Mouse (Mus musculus): Measurements from ENCODE around the gene Cyld. TPM values are rescaled to one million over a fixed set of nuclear protein-coding genes. Genes with fewer than 3 reads are reported as not detected.
A peak's percentile ranks its signal among the peaks of the same experiment; 100 is the strongest.
"Not testable (repeated sequence)": the region's sequence is repeated elsewhere in the genome, so short reads cannot be mapped to it uniquely, and the experiment has no call there.

Gene Cyld
- 100 to 1,000 TPM in 1 of 2 experiments, 10 to 100 TPM in 1; 91.2 to 111 TPM for total RNA-seq (2021)

DNA sequence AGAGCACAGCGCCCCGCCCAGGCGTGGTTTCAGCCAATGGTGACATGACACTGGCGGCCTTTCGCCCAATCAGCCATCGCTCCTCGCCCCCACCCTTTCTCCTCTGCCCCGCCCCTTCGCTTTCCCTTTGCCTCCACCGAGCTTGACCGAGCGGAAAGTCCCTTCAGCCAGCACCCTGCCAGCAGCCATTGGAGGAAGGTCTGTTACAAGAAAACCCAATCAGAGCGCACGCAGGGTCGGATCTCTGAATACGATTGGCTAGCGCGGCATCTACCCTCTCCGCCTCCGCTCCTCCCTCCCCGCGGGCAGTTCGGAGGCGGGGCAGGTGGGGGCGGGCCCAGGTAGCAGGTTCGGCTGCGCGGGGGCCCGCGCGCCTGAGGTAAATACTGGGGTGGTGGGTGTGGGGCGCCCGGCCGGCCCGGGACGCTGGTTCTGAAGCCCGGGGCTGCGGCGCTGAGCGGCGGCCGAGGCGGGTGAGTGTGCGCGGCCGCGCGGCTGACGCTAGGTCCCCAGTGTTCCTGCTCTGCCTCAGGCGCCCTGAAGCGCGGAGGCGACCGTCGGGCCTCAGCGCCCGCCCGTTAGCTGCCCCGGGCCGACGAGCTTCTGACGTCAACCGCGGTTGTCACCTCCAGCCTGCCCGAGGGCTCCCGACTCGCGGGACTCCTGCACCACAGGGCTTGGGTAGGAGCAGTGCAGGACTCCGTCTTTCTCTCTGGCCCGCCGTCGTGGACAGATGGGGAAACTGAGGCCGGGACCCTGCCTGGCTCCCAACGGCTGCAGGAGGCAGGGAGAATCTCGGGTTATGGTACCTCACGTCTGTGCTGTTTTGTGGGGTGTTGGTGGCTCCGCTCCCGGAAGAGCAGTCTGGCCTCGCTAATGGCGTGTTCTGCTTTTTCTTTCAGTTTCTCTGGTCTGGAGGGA lies at the start of gene Cyld:
Gene Cyld (plus strand): TSS at position 308 of the 921 bp plus-strand sequence.
- DNase-seq (ENCODE audit: low spot score in 2 of 2) = peak; percentile 97
- intact Hi-C loops (cut with DNase I) = loop anchor here (1.0 kb wide), 1 partner anchor 70 kb away; no protein-coding TSS in a partner anchor

DNA sequence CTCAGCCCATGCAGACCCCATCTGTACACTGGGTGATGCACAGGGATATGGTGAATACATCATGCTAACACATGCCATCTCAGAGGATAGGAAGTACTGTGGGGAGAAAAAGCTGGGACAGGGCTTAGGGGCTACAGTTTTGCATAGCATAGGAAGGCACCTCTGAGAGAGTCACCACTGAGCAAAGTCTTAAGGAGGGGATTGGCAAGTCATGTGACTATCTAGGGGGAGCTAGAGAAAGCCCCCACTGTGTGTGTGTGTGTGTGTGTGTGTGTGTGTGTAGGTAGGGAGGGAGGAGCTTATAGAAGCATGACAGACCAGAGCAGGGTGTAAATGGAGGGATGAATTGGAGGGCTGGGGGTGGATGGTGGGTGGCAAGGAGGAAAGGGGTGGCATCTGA lies 48.5 kb upstream of the Cyld start:
- DNase-seq (ENCODE audit: low spot score in 2 of 2) = no peak
- intact Hi-C loops (cut with DNase I) = no loop called here

DNA sequence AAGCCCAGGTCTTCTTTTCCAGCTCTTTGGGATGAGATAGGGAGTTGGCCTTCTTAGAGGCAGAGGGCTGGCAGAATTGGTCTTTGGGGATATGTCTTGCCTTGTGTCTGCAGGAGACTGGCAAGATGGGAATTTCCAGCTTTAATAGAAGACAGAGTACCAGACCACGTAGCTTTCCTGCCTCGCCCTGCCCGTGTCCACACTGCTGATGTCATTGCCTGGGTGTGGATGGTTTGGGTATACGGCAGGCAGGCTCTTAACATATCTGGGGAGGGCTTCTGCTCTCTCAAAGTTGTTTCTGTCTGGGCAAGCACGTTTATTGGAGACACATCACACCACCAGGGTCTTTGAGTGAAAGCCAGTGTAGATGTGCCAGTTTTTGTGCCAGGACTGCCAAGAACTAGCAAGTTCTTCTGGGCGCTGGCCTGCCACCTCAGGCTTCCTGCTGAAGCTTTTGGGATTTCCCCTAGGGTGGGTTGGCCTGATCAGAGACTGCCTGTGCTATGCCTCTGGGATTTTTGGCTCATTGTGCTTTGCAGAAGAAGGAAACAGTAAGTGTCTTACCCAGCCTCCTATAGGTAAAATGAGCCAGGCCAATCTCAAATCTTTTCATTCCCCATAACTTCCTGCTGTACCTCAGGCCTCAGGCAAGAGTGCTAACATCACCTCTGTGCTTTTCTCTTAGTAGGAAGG lies 46.7 kb upstream of the Cyld start:
- intact Hi-C loops (cut with DNase I) = no loop called here

DNA sequence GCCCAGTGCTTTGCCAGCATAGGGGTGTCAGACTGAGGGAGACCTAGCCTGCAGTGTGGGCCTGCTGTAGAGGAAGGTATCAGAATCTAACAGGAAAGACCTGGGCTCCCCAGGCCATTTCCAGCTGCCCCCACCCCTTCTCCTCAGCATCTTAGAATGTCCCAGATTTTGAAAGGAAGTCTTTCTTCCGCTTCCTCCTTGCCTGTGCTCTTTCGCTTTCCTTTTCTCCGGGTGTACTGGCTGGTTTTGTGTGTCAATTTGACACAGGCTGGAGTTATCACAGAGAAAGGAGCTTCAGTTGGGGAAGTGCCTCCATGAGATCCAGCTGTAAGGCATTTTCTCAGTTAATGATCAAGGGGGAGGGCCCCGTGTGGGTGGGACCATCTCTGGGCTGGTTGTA lies 45.7 kb upstream of the Cyld start:
- intact Hi-C loops (cut with DNase I); DNase-seq (ENCODE audit: low spot score in 2 of 2): not testable (repeated sequence)

More for the DNA sequence above, 46.7 kb upstream of the Cyld start:
- no peak for DNase-seq (ENCODE audit: low spot score in 2 of 2)

DNA sequence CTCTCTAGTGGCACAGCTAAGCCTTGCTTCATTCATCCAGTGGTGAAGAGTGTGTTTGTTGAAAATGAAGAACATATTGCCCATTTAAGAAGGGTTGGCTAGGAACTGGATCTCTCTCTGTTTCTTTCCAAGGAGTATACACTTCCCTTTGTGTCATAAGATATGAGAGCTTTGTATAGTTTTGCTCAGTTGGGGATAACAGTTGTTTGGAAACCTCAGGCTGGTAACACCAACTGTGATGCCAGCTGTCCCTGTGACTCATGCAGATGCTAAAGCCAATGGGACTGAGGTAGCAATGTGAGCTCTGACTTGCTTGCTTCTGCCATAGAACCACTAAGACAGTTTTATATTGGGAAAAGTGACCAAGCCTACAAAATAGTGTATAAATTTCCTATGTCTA lies 41.5 kb upstream of the Cyld start:
- peak; percentile 38 to 47 for DNase-seq (ENCODE audit: low spot score in 2 of 2)
- intact Hi-C loops (cut with DNase I) = no loop called here

DNA sequence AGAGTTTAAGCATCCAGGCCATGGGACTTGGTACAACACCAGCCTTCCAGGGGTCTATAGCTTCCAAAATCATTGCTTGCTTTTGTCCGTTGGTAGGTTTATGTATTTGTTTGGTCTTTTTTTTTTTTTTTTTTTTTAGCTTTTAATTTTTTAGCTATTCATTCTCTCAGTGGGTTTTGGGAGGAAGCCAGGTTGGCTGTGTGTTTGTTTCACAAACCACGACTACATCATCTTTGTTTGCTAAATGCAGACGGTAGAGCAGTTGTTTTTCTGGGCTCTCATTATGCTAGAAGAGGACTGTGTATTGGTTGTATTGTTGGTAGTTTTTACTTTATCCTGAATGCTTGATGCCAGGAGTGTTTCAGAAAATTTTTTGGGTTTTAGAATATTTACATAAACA lies 37.0 kb upstream of the Cyld start:
- intact Hi-C loops (cut with DNase I) = no loop called here
- no peak for DNase-seq (ENCODE audit: low spot score in 2 of 2)

DNA sequence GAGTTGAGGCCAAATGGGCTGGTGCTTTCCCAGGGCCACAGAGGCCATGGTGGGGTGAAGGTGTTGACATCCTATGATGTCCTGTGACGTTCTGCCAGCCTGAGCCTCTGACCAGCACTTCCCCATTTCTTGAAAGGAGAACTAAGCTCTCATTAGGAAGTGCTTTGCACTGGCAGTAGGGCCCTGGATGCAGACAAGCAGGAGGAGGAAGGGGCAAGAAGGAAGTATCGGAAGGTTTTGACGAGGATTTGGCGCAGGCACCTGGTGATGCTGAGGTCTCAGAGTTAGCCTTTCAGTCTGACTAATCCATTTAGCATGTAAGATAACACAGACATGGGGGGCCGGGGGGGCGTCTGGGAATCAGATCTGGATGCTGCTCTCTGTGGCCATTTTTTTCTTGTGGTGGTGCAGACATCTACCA lies 34.4 kb upstream of the Cyld start:
- intact Hi-C loops (cut with DNase I) = no loop called here
- no peak for DNase-seq (ENCODE audit: low spot score in 2 of 2)

DNA sequence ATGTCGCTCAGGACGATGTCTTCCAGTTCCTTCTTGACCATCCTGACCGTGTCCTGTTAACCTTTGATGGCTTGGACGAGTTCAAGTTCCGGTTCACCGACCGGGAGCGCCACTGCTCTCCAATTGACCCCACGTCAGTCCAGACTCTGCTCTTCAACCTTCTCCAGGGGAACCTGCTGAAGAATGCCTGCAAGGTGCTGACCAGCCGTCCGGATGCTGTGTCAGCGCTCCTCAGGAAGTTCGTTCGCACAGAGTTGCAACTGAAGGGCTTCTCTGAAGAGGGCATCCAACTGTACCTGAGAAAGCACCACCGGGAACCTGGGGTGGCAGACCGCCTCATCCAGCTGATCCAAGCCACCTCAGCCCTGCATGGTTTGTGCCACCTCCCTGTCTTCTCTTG lies 32.7 kb upstream of the Cyld start:
- intact Hi-C loops (cut with DNase I) = no loop called here
- no peak for DNase-seq (ENCODE audit: low spot score in 2 of 2)

DNA sequence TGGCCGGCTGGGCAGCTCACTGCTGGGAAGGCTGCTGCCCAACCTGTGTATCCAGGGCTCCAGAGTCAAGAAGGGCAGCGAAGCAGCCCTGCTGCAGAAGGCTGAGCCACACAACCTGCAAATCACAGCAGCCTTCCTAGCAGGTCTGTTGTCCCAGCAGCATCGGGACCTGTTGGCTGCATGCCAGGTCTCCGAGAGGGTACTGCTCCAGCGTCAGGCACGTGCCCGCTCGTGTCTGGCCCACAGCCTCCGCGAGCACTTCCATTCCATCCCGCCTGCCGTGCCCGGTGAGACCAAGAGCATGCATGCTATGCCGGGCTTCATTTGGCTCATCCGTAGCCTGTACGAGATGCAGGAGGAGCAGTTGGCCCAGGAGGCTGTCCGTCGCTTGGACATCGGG lies 31.9 kb upstream of the Cyld start:
- intact Hi-C loops (cut with DNase I) = no loop called here
- no peak for DNase-seq (ENCODE audit: low spot score in 2 of 2)

DNA sequence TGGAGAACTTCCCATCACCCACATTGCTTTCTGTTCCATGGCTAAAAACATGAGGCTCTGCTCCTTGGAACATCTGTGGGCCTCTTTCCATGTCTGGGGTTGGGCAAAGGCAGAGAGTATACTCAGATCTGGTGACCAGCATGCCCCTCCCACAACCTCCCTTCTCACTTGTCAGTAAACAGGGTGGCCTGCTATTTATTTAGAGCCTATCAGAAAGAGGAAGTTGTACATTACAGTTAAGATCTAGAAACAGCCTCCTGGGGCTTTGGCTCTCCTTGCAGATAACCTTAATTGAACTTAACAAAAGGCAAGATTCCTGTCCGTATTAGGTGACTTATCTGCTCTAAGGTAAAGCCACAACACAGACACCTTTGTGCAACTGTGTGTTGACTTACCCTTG lies 30.4 kb upstream of the Cyld start:
- intact Hi-C loops (cut with DNase I) = no loop called here
- DNase-seq (ENCODE audit: low spot score in 2 of 2) = no peak

DNA sequence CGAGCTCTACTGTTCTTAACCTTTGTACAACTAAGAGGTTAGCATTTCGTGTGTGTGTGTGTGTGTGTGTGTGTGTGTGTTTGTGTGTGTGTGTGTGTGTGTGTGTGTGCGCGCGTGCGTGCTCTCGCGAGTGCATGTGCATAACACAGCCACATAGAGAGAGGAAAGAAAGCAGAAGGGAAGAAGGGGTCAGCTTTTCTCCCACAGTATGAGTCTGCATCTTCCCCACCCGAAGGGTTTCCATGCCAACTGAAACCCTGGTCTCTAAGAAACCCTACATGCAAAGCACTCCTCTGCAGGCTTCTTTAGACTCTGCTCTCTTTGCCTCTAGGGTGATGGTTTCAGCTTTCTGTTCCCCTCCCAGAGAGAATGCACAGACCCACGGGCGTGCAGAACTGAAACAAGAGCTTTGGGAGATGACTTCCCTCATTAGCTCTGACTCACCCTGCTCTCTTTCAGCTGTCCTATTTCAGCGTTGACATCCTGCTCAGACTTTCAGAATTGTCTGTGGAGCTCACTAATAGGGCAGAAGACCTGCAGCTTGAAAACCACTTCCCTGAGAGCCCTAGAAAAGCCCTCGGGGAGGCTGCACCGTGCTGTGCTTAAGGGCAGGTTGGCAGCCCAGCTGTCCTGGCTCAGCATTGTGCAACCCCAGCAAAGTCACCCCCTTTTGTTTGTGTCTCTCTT lies 28.3 kb upstream of the Cyld start:
- intact Hi-C loops (cut with DNase I) = no loop called here
- peak in 1 of 2 experiments; percentile 25 for DNase-seq (ENCODE audit: low spot score in 2 of 2)

DNA sequence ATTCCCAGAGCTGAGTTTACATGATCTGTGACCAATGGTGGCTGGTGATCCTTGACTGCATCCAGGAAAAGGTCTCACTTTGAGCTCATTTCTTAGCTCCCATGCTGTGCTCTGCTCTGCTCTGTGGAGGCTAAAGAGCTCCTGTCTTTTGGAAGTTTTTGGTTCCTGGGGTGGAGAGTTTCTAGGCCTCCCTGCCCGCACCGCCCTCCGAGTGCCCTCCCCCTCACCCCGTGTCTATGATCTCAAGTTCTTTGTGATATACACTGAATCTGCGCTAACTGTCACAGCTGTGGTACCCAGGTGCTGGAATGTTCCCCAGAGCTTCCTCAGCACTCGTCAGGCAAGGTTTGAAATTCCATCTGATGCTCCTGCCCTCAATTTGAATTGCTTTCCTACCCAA lies 26.0 kb upstream of the Cyld start:
- intact Hi-C loops (cut with DNase I) = no loop called here
- no peak for DNase-seq (ENCODE audit: low spot score in 2 of 2)

DNA sequence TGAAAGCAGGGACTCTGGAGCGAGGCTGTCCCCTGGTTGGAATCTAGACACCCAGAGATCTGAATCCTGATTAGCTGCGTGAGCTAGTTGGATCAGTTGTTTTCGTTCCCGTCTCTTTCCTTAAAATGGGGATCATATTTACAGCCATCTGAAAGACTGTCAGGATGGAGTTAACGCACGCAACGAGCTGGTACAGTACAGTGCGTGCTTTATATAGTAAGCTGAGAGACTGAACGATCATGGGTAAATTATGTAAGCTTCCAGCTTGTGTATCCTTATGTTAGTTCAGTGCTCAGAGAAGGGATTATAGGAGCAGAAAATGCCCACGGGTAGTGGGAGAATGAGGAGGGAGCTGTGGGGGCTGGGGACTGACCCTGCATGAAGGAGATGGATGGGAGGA lies 25.3 kb upstream of the Cyld start:
- no peak for DNase-seq (ENCODE audit: low spot score in 2 of 2)
- intact Hi-C loops (cut with DNase I) = no loop called here

DNA sequence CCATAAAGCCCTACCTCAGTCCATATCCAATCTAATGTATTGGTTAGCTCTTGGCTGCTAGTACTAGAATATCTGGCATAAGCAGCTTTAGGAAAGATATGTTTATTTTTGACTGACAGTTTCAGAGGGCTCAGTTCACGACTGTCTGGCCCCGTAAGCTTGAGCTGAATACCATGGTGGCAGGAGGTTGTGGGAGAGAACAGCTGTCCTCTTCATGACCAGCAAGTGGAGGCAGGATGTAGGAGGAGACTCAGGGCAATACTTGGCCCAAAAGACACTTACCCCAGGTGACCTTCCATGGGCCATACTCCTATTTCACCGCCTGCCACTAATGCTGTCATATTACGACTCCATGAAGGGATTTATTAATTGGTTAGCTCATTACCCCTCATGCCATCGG lies 23.0 kb upstream of the Cyld start:
- no peak for DNase-seq (ENCODE audit: low spot score in 2 of 2)
- intact Hi-C loops (cut with DNase I) = no loop called here

DNA sequence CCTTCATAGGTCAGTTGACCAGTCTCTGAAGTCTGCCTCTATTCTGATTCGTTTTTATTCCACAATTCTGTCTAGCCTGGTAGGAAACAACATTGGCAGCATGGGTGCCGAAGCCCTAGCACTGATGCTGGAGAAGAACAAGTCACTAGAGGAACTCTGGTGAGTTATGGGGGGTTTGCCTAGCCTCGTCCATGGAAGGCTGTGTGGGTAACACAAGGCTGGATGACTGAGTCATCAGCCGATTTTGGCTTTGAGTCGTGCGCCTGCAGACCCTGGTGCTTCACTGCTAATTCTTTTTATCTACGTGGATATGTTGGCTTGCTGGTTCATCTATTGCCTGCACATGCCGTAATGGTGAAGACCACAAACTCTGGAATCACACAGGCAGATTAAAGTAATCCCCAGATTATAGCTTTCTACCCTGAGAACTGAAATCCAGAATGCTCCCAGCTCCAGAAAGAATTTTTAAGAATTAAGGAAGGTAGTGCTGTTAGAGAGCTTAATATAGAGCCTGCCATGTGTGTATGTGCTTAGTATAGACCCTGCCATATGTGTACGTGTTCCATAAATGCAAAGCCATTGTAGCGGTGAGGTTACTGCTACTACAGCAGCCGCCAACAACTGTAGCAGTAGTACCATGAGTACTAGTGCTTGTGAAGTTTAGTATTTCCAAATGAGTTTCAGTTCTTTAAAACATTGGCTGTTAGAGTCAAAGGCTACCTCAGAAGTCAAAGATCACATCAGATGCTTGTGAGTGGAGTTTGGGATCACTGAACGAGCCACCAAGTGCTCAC lies 21.3 kb upstream of the Cyld start:
- DNase-seq (ENCODE audit: low spot score in 2 of 2) = no peak

DNA sequence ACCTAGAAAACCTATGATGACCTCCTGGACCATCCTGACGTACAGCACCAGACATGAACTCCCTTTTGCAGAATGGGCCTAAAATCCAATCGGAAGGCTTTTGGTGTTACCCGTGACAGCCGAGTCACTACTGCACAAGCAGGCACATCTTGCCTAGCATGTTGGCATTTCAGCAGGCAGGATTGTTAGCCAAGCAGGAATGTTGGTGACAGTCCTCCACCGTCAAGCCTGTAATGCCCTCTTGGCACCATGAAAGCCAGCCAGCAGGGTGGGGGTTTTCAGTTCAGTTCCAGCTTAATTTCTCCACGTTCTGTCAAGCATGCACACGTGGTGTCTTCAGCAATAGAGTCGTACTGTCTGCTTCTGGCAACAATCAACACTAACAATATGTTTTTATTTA lies 19.8 kb upstream of the Cyld start:
- intact Hi-C loops (cut with DNase I) = no loop called here

More for the DNA sequence above, 21.3 kb upstream of the Cyld start:
- intact Hi-C loops (cut with DNase I) = no loop called here

DNA sequence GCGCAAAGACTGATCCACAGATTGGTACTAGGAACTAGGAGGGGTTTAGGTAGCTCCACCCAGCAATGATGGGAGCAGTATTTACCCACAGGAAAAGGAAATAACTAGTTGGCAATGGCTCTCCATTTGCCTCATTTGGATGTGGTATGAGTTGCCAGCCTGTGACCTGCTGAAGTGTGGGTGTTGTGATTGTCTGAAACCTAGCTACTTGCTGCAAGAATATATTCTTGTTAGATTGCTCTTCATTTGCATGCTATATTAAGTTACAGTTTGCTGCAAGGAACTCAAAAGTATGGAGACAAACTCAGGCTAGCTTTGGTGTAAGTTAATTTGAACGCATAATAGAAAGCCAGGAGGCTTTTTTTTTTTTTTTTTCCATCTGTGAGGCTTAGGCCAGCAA lies 16.3 kb upstream of the Cyld start:
- intact Hi-C loops (cut with DNase I) = no loop called here

More for the DNA sequence above, 19.8 kb upstream of the Cyld start:
- no peak for DNase-seq (ENCODE audit: low spot score in 2 of 2)

DNA sequence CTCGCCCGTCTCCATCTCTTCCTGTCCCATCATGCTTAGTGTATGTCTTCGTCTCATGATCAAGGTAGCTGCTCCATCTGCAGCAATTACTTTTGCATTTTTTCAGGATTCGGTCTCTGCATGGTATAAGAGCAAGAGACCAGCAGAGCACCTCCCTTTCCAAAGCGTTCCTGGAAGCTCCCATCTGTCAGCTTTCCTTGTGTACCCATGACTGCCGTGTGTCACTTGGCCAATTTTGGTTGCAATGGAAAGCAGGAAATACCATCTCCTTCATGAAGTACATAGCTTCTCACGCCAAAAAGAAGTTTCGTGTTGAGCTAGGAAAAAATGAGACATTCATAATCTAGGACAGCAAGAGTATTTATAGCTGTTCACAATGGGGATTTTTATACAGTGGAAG lies 15.8 kb upstream of the Cyld start:
- intact Hi-C loops (cut with DNase I) = no loop called here
- DNase-seq (ENCODE audit: low spot score in 2 of 2) = peak in 1 of 2 experiments; percentile 34

More for the DNA sequence above, 16.3 kb upstream of the Cyld start:
- no peak for DNase-seq (ENCODE audit: low spot score in 2 of 2)

DNA sequence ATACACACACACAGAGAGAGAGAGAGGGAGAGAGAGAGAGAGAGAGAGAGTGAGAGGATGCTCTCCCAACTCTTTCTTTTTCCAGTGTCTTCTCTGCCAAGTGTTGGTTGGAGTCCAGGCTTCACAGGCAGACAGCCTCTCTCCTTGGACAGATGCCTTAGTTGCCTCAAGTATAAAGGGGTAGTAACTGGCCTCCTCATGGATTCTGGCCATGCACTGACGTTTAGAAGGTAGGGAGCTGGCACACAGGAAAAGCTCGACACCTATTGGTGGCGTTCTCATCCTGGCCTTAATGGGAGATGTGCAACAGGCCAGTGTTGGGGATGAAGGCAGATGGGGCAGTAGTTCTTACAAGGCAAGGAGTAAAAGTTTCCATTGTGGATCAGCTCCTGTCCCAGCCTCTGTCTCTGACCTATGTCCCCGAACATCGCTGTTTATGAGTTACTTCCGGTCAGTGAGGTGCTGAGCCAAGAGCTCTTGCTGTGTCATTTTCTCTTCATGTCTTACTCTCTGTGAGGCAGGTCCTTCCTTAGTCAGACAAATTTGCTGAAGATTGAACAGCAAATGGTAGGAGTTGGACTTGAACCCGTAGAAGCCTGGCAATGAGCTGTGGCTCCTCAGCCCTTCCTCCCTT lies 13.1 kb upstream of the Cyld start:
- intact Hi-C loops (cut with DNase I) = no loop called here
- DNase-seq (ENCODE audit: low spot score in 2 of 2) = no peak
